Mouse (Mus musculus) forebrain, embryonic 12.5 days (tissue): ENCODE data around the gene Nav2. TPM values are rescaled to one million over a fixed set of nuclear protein-coding genes. Genes with fewer than 3 reads are reported as not detected.
A peak's percentile ranks its signal among the peaks of the same experiment; 100 is the strongest.

Experiments
- ATAC-seq: fragments of 200-750 bp; cut with Nextera tagmentation; 2 replicates; pipeline ENCODE4 v1.8.0; 2017; ENCODE audit warnings: moderate TSS enrichment; ENCODE audit not compliant: low FRiP score
- H3K27ac ChIP-seq: fragments of 300-500 bp; sonication (generic); 2 replicates; pipeline ENCODE4 v1.5.1; 2016; ENCODE audit warnings: mild to moderate bottlenecking
- H3K27me3 ChIP-seq: fragments of 300-500 bp; sonication (generic); 2 replicates; pipeline ENCODE4 v1.6.1; 2016; ENCODE audit warnings: mild to moderate bottlenecking
- H3K36me3 ChIP-seq: fragments of 300-500 bp; sonication (generic); replicated peaks from 2 replicates; pipeline ENCODE4 v1.6.1; 2016; ENCODE audit warnings: mild to moderate bottlenecking
- H3K4me1 ChIP-seq: fragments of 300-500 bp; sonication (generic); 2 replicates; pipeline ENCODE4 v1.6.1; 2016
- H3K4me2 ChIP-seq: fragments of 300-500 bp; sonication (generic); 2 replicates; pipeline ENCODE4 v1.6.1; 2016; ENCODE audit warnings: mild to moderate bottlenecking, moderate library complexity
- H3K4me3 ChIP-seq: fragments of 300-500 bp; sonication (generic); replicated peaks from 2 replicates; pipeline ENCODE4 v1.5.1; 2016; ENCODE audit warnings: mild to moderate bottlenecking
- H3K9ac ChIP-seq: fragments of 300-500 bp; sonication (generic); 2 replicates; pipeline ENCODE4 v1.6.1; 2016; ENCODE audit warnings: mild to moderate bottlenecking
- H3K9me3 ChIP-seq: fragments of 300-500 bp; sonication (generic); 2 replicates; pipeline ENCODE4 v1.6.1; 2016
- WGBS: fragments of 180-500 bp; shearing (Covaris S2); methylation state at CpG from one replicate; pipeline ENCODE4 v1.1.7; 2016; 5-methylcytosine and 5-hydroxymethylcytosine counted together
- polyA plus RNA-seq: library from polyadenylated mRNA; unstranded; fragments of >200 nt; fragmentation: Nextera tagmentation; extraction: Ambion mirVana; gene quantifications from 2 replicates; pipeline ENCODE4 v1.2.1, GENCODE M21; 2016

Nav2 gene
- polyA plus RNA-seq, 1 experiment from 2014 or later = 10.9 TPM

DNA sequence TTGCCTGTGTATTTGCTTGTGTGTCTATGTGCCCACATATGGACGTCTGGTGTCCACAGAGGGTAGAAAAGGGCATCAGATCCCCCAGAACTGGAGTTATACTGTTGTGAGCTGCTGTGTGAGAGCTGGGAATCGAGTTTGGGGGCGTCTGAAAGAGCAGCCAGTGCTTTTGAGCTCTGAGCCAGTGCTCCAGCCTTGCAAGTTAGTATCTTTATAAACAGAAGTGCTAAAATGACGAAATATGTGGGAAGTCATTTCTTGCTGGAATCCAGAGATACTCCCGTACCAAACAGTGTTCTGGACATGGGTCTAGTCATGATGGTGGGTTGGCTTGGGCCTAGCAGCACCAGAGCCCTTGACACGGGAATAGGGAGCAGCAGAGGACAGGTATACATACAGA, 13.8 kb upstream of the Nav2 start:
- no peak for ATAC-seq
- WGBS = 81% methylated on average over 6 of the region's 6 CpGs
- Histone ChIP-seq H3K9me3 (no peaks in the 10 kb centered on the region), H3K4me3 (no peak overlapping the region), H3K36me3 (no peaks in the 10 kb centered on the region), H3K9ac (no peak overlapping the region), H3K4me1 (peaks cover 33% of the 10 kb centered on the region), H3K4me2 (no peak overlapping the region), H3K27ac (no peak overlapping the region), H3K27me3 (peaks cover 70% of the 10 kb centered on the region)

DNA sequence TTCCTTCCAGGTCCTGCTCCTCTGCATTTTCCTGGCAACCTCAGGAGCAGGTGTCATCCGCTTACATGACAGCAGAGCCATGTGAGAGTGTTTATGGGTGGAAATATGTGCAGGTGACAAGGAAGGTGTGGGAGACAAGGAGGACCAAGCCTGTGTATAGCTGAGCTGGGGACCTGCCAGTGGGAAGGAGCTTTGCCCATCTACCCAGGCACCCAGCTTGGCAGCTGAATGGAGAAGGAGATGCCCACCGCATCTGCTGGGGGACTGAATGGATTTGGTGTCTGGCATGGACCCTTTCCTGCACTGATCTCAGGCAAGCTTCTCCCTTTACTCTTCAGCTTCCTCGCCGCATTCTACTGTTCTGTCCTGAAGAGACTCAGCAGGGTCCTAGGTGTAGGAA, 13.0 kb upstream of the Nav2 start:
- Histone ChIP-seq H3K9me3 (no peaks in the 10 kb centered on the region), H3K27ac (no peak overlapping the region), H3K4me2 (no peak overlapping the region), H3K4me1 (peaks cover 33% of the 10 kb centered on the region), H3K4me3 (no peak overlapping the region), H3K27me3 (peaks cover 77% of the 10 kb centered on the region), H3K9ac (no peak overlapping the region), H3K36me3 (no peaks in the 10 kb centered on the region)
- no peak for ATAC-seq
- WGBS = 88% methylated on average over 4 of the region's 4 CpGs

DNA sequence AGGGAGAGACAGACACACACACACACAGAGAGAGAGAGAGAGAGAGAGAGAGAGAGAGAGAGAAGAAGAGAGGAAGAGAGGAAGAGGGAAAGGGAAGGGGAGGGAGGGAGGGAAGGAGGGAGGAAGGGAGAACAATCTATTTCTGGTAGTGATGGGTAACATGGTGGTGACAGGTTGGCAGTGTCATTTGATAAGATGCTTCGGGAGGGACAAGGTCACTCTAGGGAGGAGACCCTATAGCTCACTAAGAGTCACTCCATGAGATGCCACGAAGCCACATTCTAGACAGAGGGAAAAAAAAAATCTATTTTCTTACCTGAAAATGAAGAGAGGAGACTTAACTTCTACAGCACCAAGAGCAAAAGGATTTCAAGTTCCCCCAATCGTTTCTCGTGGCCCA, 12.5 kb upstream of the Nav2 start:
- H3K9ac ChIP-seq = no peak overlapping the region
- H3K4me1 ChIP-seq = peaks cover 29% of the 10 kb centered on the region
- H3K27ac ChIP-seq = no peak overlapping the region
- no peaks in the 10 kb centered on the region for H3K9me3 ChIP-seq
- H3K36me3 ChIP-seq = no peaks in the 10 kb centered on the region
- no peak overlapping the region for H3K4me3 ChIP-seq
- peaks cover 82% of the 10 kb centered on the region for H3K27me3 ChIP-seq
- ATAC-seq = no peak
- H3K4me2 ChIP-seq = no peak overlapping the region
- 77% methylated on average over 4 of the region's 4 CpGs for WGBS

DNA sequence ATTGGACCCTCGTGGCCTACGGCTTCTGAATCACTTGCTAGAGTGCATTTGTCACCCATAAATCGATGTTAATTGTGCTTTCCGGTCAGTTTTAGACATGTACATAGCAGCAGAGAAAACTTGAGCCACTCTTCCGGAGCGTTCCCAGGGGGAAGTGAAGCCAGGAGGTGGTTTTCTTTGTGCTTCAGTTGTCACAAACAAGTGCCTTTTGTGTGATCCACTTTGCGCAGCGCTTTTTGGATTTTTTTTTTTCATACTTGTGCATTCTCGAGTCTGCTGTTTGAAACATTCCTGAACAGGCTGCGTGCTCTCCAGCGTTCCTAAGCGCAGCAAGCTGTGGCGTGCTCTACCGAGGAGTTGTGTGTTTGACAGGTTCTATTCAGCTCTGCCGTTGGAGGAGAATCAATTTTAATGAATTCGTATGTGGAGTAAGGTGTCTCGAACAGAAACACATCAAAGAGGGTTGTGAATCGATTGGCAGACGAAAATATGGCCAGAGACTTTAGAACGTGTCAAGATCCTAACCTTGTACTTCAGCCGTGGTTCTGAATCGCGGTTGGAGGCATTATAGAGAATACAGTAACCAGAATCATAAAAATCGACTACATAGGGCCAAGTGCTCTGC, 10.9 kb upstream of the Nav2 start:
- Histone ChIP-seq H3K27me3 (peaks cover 82% of the 10 kb centered on the region), H3K27ac (0 out of 2 replicates have a peak overlapping the region, but pooled peaks have one; percentile 5), H3K4me3 (no peak overlapping the region), H3K4me1 (peaks cover 33% of the 10 kb centered on the region), H3K36me3 (no peaks in the 10 kb centered on the region), H3K9me3 (no peaks in the 10 kb centered on the region), H3K4me2 (peak overlapping the region; percentile 34), H3K9ac (peak overlapping the region; percentile 12; the same call in 1 of the 2 replicates)
- ATAC-seq = peak; percentile 13; the same call in 1 of the 2 replicates
- 20% methylated on average over 24 of the region's 24 CpGs for WGBS

DNA sequence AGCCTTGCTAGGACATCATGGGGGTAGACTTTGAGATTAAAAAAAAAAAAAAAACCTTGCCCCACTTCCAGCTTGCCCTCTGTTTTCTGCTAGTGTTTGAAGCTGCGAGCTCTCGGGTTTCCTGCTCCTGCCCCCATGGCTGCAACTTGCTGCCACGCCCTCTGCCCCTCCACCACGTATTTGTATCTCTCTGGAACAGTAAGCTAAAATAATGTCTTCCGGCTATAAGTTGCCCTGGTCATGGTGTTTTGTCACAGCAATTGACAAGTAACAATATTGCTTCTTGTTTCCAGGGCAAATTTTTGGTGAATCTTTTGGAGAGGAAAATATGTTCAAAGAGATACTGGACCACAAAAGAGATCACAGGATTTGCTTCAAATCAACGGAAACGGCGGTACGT, 10.1 kb upstream of the Nav2 start:
- no peak for ATAC-seq
- no peak overlapping the region for H3K4me2 ChIP-seq
- 70% methylated on average over 9 of the region's 9 CpGs for WGBS
- H3K36me3 ChIP-seq = no peaks in the 10 kb centered on the region
- no peak overlapping the region for H3K9ac ChIP-seq
- H3K4me1 ChIP-seq = peaks cover 41% of the 10 kb centered on the region
- no peak overlapping the region for H3K27ac ChIP-seq
- no peaks in the 10 kb centered on the region for H3K9me3 ChIP-seq
- H3K4me3 ChIP-seq = no peak overlapping the region
- peaks cover 79% of the 10 kb centered on the region for H3K27me3 ChIP-seq

DNA sequence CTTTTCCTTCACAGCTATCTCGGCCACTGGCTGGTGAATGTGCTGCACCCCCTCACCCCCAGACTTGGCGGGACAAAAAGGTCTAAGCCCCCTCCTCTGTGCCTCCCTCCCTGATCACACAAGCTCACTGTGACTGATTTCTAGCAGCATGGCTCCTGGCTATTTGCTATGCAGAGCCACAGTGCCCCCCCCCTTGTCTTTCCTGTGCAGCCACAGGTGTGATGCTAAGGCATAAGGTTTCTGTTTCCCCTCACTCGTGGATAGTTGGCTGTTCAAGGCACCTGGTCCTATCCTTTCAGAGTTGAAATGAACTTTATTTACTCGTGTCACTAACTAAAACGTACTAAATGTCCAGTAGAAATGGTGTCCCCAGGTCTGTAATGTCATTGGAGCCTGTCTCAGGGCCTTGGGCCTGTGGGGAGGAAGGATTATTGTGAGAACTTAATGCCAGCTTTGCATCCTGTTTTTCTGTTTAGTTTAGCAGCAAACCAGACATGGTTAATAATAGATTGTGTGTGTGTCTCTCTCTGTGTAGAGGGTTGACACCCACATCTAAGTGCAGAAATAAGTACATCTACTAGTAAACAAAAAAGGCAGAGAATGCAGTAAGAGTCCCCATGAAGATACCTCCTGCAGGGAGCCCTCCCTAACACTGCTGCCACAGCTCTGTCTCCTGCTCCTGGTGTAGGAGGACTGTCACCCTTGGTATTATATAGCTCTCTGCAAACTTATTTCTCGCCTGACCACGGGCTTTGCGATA, 7.9 kb upstream of the Nav2 start:
- Histone ChIP-seq H3K9me3 (no peaks in the 10 kb centered on the region), H3K27me3 (peaks cover 79% of the 10 kb centered on the region), H3K4me3 (no peak overlapping the region), H3K27ac (no peak overlapping the region), H3K4me1 (peaks cover 42% of the 10 kb centered on the region), H3K4me2 (no peak overlapping the region), H3K9ac (no peak overlapping the region), H3K36me3 (no peaks in the 10 kb centered on the region)
- 81% methylated on average over 8 of the region's 8 CpGs for WGBS
- ATAC-seq = no peak

DNA sequence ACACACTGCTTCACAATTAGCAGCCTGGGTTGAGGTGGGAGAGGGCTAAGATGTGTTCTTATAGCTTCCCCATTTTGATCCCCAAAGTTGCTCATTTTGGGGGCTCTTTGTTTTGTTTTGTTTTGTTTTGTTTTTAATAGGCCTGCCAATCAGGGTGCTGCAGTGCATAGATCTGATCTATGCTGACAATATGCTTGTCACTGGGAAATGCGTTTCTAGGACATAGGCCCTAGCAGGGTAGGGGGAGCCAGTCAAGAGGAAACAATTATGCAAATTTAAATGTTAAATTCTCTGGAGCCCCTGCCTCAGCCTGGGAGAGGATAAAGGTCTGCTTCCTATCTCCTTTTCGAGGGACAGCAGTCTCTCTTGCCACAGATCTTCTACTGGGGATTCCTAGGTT, 6.1 kb upstream of the Nav2 start:
- Histone ChIP-seq H3K9me3 (no peaks in the 10 kb centered on the region), H3K27ac (no peak overlapping the region), H3K4me2 (no peak overlapping the region), H3K9ac (no peak overlapping the region), H3K27me3 (peaks cover 76% of the 10 kb centered on the region), H3K4me3 (no peak overlapping the region), H3K4me1 (peaks cover 33% of the 10 kb centered on the region), H3K36me3 (no peaks in the 10 kb centered on the region)
- peak; percentile 78 for ATAC-seq
- WGBS = 4% methylated on average over 2 of the region's 2 CpGs

DNA sequence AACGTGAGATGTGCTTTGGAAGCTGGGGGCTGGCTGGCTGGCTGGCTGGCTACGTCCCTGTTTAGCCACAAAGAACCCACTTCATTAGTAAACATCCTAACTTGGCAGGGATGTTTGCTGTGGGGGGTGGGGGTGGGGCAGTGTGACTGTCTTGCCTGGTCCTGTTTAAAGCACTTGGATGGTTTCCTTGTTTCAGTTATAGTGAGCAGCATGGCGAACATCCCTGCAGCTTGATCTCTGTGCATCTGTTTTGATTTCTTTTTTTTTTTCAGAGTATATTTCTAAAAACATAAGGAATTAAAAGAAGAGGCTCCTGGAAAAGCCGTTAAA, 791 bp downstream of the Nav2 start:
- peaks cover 13% of the 10 kb centered on the region for H3K4me1 ChIP-seq
- peaks cover 49% of the 10 kb centered on the region for H3K27me3 ChIP-seq
- no peaks in the 10 kb centered on the region for H3K36me3 ChIP-seq
- no peaks in the 10 kb centered on the region for H3K9me3 ChIP-seq
- no peak overlapping the region for H3K27ac ChIP-seq
- H3K4me2 ChIP-seq = no peak overlapping the region
- 55% methylated on average over 4 of the region's 4 CpGs for WGBS
- H3K4me3 ChIP-seq = no peak overlapping the region
- H3K9ac ChIP-seq = no peak overlapping the region
- no peak for ATAC-seq

DNA sequence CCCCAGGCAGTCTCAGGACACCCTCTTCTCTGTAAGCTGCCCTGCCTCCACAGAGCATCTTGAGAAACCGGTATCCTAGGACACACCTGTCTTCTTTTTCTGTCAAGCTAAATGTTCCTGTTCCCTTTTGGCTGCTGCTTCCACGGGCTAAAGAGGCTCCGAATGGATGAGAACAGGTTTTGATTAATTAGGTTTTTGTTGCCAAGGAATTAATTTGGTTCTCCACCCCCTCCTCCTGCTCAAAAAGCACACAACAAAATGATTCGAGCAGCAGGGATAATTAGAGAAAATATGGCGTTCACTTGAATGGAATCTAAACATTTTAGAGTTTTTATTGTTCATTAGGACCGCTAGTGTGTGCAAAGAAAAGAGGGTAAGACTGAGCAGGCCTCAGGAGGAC, 1.8 kb downstream of the Nav2 start:
- ATAC-seq = no peak
- H3K27me3 ChIP-seq = peaks cover 47% of the 10 kb centered on the region

DNA sequence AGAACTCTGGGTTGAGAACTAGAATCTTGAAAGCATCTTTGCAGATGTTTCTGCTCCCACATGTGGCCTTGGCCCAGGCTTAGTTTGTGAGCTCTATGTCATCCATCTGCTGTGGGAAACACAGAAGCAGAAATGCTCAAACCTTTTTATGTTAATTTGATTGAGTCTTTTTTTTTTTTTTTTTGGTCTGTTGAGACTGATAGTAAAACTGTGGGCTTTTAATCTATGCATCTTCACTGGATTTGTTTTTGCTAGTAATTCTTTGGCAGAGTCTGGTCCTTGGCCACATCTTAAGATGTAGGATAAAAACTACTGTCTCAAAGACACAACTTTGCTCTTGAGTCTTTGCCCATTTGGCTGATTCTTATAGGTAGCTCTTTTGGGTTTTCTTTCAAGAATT, 2.6 kb downstream of the Nav2 start:
- Histone ChIP-seq H3K4me2 (no peak overlapping the region), H3K27ac (no peak overlapping the region), H3K4me3 (no peak overlapping the region), H3K27me3 (peaks cover 48% of the 10 kb centered on the region), H3K36me3 (no peaks in the 10 kb centered on the region), H3K4me1 (peaks cover 29% of the 10 kb centered on the region), H3K9me3 (no peaks in the 10 kb centered on the region), H3K9ac (no peak overlapping the region)
- ATAC-seq = no peak

More for the DNA sequence above, 1.8 kb downstream of the Nav2 start:
- Histone ChIP-seq H3K4me2 (no peak overlapping the region), H3K36me3 (no peaks in the 10 kb centered on the region), H3K27ac (no peak overlapping the region), H3K9ac (no peak overlapping the region), H3K4me3 (no peak overlapping the region), H3K9me3 (no peaks in the 10 kb centered on the region), H3K4me1 (peaks cover 21% of the 10 kb centered on the region)
- 26% methylated on average over 6 of the region's 6 CpGs for WGBS

DNA sequence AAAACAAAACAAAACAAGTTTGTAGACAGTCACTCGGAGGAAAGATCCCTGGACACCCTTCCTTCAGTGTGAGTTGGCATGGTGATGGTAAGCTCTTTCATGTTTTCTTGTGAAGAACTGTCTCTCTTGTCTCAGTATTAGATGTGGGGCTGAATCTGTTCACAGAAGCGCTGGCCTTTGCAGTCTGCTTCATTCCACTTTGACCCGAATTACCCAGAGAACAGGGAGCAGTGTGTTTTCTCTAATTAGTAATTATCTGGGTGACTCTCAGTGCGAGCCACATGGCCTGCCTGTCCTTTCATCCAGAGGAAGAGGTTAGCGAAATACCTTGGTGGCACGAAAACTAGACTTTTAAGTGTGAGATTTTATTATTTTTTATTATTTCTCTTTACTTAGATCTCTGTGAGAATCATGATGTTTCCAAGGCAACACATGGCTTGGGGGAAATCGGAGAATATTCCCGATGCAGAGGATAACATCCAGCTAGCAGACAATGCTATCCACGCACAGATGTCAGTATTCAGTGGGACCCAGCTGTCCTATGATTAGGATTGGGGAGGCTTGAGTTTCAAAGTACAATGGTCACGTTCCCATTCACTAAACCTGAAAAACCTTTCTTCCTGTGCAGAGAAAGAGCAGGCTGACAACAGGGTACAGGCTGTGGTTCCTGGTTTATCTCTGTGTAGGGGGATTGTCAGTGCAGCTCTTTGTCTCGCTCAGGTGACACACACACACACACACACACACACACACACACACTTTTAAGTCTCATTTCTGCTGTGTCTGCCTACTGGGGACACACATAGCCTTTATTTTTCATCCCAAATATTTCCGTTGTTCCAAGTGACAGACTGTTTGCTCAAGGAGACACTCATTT, 6.4 kb downstream of the Nav2 start:
- 32% methylated on average over 12 of the region's 12 CpGs for WGBS
- Histone ChIP-seq H3K9ac (no peak overlapping the region), H3K27me3 (peaks cover 64% of the 10 kb centered on the region), H3K4me1 (peaks cover 49% of the 10 kb centered on the region), H3K27ac (0 out of 2 replicates have a peak overlapping the region, but pooled peaks have one; percentile 1), H3K4me2 (no peak overlapping the region), H3K36me3 (no peaks in the 10 kb centered on the region), H3K9me3 (no peaks in the 10 kb centered on the region), H3K4me3 (no peak overlapping the region)
- peak; percentile 63 for ATAC-seq

DNA sequence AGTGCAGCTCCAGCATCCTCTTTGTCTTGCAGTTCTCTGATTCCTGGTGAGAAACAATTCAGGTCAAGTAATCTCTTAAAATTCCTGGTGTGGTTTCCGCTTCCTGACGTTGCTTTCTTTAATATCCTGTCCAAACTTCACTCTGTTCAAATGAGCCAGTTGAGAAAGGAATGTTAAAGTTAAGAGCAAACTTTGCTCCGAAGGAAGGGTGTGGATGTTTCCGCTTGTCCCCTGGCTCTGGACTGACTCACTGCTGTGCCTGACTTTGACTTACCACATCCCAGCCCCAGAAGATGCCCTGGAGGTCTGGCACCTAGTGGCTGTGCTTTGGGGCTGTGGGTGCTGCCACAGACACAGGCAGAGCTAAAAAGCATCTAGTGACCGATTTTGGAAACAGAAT, 8.9 kb downstream of the Nav2 start:
- Histone ChIP-seq H3K36me3 (no peaks in the 10 kb centered on the region), H3K4me3 (no peak overlapping the region), H3K9ac (no peak overlapping the region), H3K27ac (no peak overlapping the region), H3K9me3 (no peaks in the 10 kb centered on the region), H3K27me3 (peaks cover 64% of the 10 kb centered on the region), H3K4me1 (peaks cover 39% of the 10 kb centered on the region), H3K4me2 (no peak overlapping the region)
- ATAC-seq = no peak
- WGBS = 10% methylated on average over 5 of the region's 5 CpGs
